Mouse (Mus musculus): ENCODE measurements at regions not wholly inside any gene's neighbourhood (a gene's known extent, or its start where the extent isn't known, plus 50 kb on each side); places are given as distances from the start of the nearest gene placed in this dataset.

- TF ChIP-seq CTCF (IDR thresholded peaks at IDR 0.05; ENCODE audit: low read depth, low read length) (no peak), EP300 (IDR thresholded peaks at IDR 0.05; ENCODE audit: insufficient read depth, low read depth, low read length) (no peak)
Measured at GRCm38 (mm10) chr10:17235955-17236650, 486.9 kb upstream of the Cited2 start.

Data from ES-Bruce4 (cell line).